Mouse (Mus musculus) midbrain, embryonic 14.5 days (tissue): ENCODE data around the gene Fbxw8. TPM values are rescaled to one million over a fixed set of nuclear protein-coding genes. Genes with fewer than 3 reads are reported as not detected.
A peak's percentile ranks its signal among the peaks of the same experiment; 100 is the strongest.

Source experiments
- ATAC-seq: fragments of 200-750 bp; cut with Nextera tagmentation; 2 replicates; pipeline ENCODE4 v1.8.0; 2017; ENCODE audit warnings: moderate number of reproducible peaks, moderate library complexity; ENCODE audit not compliant: low FRiP score, low TSS enrichment
- DNase-seq: peaks from one replicate; pipeline ENCODE4 v3.0.0-alpha.2; 2015
- H3K27ac ChIP-seq: fragments of 300-500 bp; sonication (generic); replicated peaks from 2 replicates; pipeline ENCODE4 v1.5.1; 2014; ENCODE audit warnings: mild to moderate bottlenecking, low read depth, low read length, moderate library complexity
- H3K27me3 ChIP-seq: fragments of 300-500 bp; sonication (generic); 2 replicates; pipeline ENCODE4 v1.6.1; 2014; ENCODE audit warnings: low read length, control low read depth, mixed read lengths; ENCODE audit not compliant: control insufficient read depth, insufficient read depth
- H3K36me3 ChIP-seq: fragments of 300-500 bp; sonication (generic); 2 replicates; pipeline ENCODE4 v1.6.1; 2014; ENCODE audit warnings: low read length, control low read depth; ENCODE audit not compliant: control insufficient read depth, insufficient read depth
- H3K4me1 ChIP-seq: fragments of 300-500 bp; sonication (generic); 2 replicates; pipeline ENCODE4 v1.6.1; 2014; ENCODE audit warnings: mild to moderate bottlenecking, antibody characterized with exemption, low read length, control low read depth; ENCODE audit not compliant: control insufficient read depth, insufficient read depth
- H3K4me2 ChIP-seq: fragments of 300-500 bp; sonication (generic); 2 replicates; pipeline ENCODE4 v1.6.1; 2014; ENCODE audit warnings: mild to moderate bottlenecking, low read length, moderate library complexity
- H3K4me3 ChIP-seq: fragments of 300-500 bp; sonication (generic); replicated peaks from 2 replicates; pipeline ENCODE4 v1.5.1; 2014; ENCODE audit warnings: low read depth, low read length
- H3K9ac ChIP-seq: fragments of 300-500 bp; sonication (generic); replicated peaks from 2 replicates; pipeline ENCODE4 v1.6.1; 2014; ENCODE audit warnings: mild to moderate bottlenecking, low read length, moderate library complexity
- H3K9me3 ChIP-seq: fragments of 300-500 bp; sonication (generic); 2 replicates; pipeline ENCODE4 v1.6.1; 2016; ENCODE audit warnings: low read length, control low read depth, mixed read lengths; ENCODE audit not compliant: control insufficient read depth
- WGBS: fragments of 180-500 bp; shearing (Covaris S2); extraction: QIAGEN DNeasy Blood & Tissue Kit; methylation state at CpG from one replicate; pipeline ENCODE4 v1.1.7; 2014; 5-methylcytosine and 5-hydroxymethylcytosine counted together
- polyA plus RNA-seq: library from polyadenylated mRNA; unstranded; fragments of >200 nt; fragmentation: Nextera tagmentation; extraction: Ambion mirVana; gene quantifications from 2 replicates; pipeline ENCODE4 v1.2.1, GENCODE M21; 2014

The Fbxw8 gene
- polyA plus RNA-seq, 1 experiment from 2014 or later = 21.4 TPM

- H3K9me3 ChIP-seq = no peaks in the 10 kb centered on the region
- H3K4me1 ChIP-seq = peaks cover 11% of the 10 kb centered on the region; the same call in 1 of the 2 replicates
- WGBS = 64% methylated on average over 3 of the region's 3 CpGs
- H3K4me3 ChIP-seq = no peak overlapping the region
- H3K4me2 ChIP-seq = no peak overlapping the region
- ATAC-seq = no peak
- H3K27ac ChIP-seq = no peak overlapping the region
- no peak overlapping the region for H3K9ac ChIP-seq
- no peaks in the 10 kb centered on the region for H3K27me3 ChIP-seq
- H3K36me3 ChIP-seq = no peaks in the 10 kb centered on the region
- no peak for DNase-seq
These were observed 119.5 kb downstream of the Fbxw8 start for GRCm38 (mm10) chr5:118035786-118036185.

- no peak for ATAC-seq
- DNase-seq = no peak
- Histone ChIP-seq H3K4me3 (no peak overlapping the region), H3K9ac (no peak overlapping the region), H3K4me1 (peaks cover 12% of the 10 kb centered on the region; the same call in 1 of the 2 replicates), H3K36me3 (no peaks in the 10 kb centered on the region), H3K4me2 (no peak overlapping the region), H3K27ac (no peak overlapping the region), H3K27me3 (peaks cover 7% of the 10 kb centered on the region), H3K9me3 (no peaks in the 10 kb centered on the region)
- WGBS = 86% methylated on average over 1 of the region's 1 CpGs
These were observed 120.6 kb downstream of the Fbxw8 start for GRCm38 (mm10) chr5:118034632-118035031.

GRCm38 (mm10) chr5:118033740-118034139, 121.5 kb downstream of the Fbxw8 start:
- peaks cover 11% of the 10 kb centered on the region; the same call in 1 of the 2 replicates for H3K4me1 ChIP-seq

GRCm38 (mm10) chr5:118033328-118033727, 121.9 kb downstream of the Fbxw8 start:
- WGBS = 45% methylated on average over 4 of the region's 4 CpGs
- H3K4me3 ChIP-seq = no peak overlapping the region
- no peak overlapping the region for H3K9ac ChIP-seq
- no peak overlapping the region for H3K4me2 ChIP-seq
- H3K27ac ChIP-seq = no peak overlapping the region
- no peaks in the 10 kb centered on the region for H3K9me3 ChIP-seq
- H3K27me3 ChIP-seq = peaks cover 20% of the 10 kb centered on the region
- DNase-seq (no peak), ATAC-seq (no peak)
- no peaks in the 10 kb centered on the region for H3K36me3 ChIP-seq
- H3K4me1 ChIP-seq = peaks cover 11% of the 10 kb centered on the region; the same call in 1 of the 2 replicates

More at GRCm38 (mm10) chr5:118033740-118034139, 121.5 kb downstream of the Fbxw8 start:
- H3K4me3 ChIP-seq = no peak overlapping the region
- ATAC-seq (no peak), DNase-seq (no peak)
- no peaks in the 10 kb centered on the region for H3K9me3 ChIP-seq
- 74% methylated on average over 6 of the region's 6 CpGs for WGBS
- H3K36me3 ChIP-seq = no peaks in the 10 kb centered on the region
- no peak overlapping the region for H3K27ac ChIP-seq
- H3K27me3 ChIP-seq = peaks cover 16% of the 10 kb centered on the region
- H3K4me2 ChIP-seq = no peak overlapping the region
- no peak overlapping the region for H3K9ac ChIP-seq

- Histone ChIP-seq H3K4me3 (no peak overlapping the region), H3K4me2 (no peak overlapping the region), H3K27ac (no peak overlapping the region), H3K36me3 (no peaks in the 10 kb centered on the region), H3K9ac (no peak overlapping the region), H3K9me3 (no peaks in the 10 kb centered on the region), H3K27me3 (peaks cover 39% of the 10 kb centered on the region), H3K4me1 (peaks cover 15% of the 10 kb centered on the region)
- 46% methylated on average over 4 of the region's 4 CpGs for WGBS
- no peak for ATAC-seq
- no peak for DNase-seq
These were observed 123.8 kb downstream of the Fbxw8 start for GRCm38 (mm10) chr5:118031508-118031907.

GRCm38 (mm10) chr5:118031059-118031458, 124.2 kb downstream of the Fbxw8 start:
- peaks cover 15% of the 10 kb centered on the region for H3K4me1 ChIP-seq
- H3K9me3 ChIP-seq = no peaks in the 10 kb centered on the region
- H3K9ac ChIP-seq = no peak overlapping the region
- H3K27ac ChIP-seq = no peak overlapping the region
- WGBS = 52% methylated on average over 5 of the region's 5 CpGs
- no peak overlapping the region for H3K4me3 ChIP-seq
- H3K36me3 ChIP-seq = no peaks in the 10 kb centered on the region
- no peak for DNase-seq
- H3K27me3 ChIP-seq = peaks cover 43% of the 10 kb centered on the region
- no peak overlapping the region for H3K4me2 ChIP-seq
- ATAC-seq = no peak

GRCm38 (mm10) chr5:118030022-118030675, 125.1 kb downstream of the Fbxw8 start:
- Histone ChIP-seq H3K9me3 (no peaks in the 10 kb centered on the region), H3K27me3 (peaks cover 50% of the 10 kb centered on the region), H3K27ac (no peak overlapping the region), H3K4me1 (peaks cover 15% of the 10 kb centered on the region), H3K36me3 (no peaks in the 10 kb centered on the region), H3K9ac (no peak overlapping the region), H3K4me2 (no peak overlapping the region), H3K4me3 (no peak overlapping the region)
- WGBS = 92% methylated on average over 9 of the region's 9 CpGs
- DNase-seq (no peak), ATAC-seq (no peak)

- H3K4me2 ChIP-seq = peak overlapping the region; percentile 98
- H3K4me1 ChIP-seq = peaks cover 15% of the 10 kb centered on the region
- DNase-seq (peak; percentile 52), ATAC-seq (no peak)
- peak overlapping the region; percentile 19; the same call in 1 of the 2 replicates for H3K4me3 ChIP-seq
- no peaks in the 10 kb centered on the region for H3K36me3 ChIP-seq
- no peaks in the 10 kb centered on the region for H3K9me3 ChIP-seq
- H3K27ac ChIP-seq = no peak overlapping the region
- 4% methylated on average over 10 of the region's 10 CpGs for WGBS
- peaks cover 50% of the 10 kb centered on the region for H3K27me3 ChIP-seq
- 0 out of 2 replicates have a peak overlapping the region, but pooled peaks have one; percentile 16 for H3K9ac ChIP-seq
These were observed 125.8 kb downstream of the Fbxw8 start for GRCm38 (mm10) chr5:118029420-118029819.

GRCm38 (mm10) chr5:118029035-118029408, 126.2 kb downstream of the Fbxw8 start:
- Histone ChIP-seq H3K36me3 (no peaks in the 10 kb centered on the region), H3K4me2 (peak overlapping the region; percentile 98), H3K9ac (0 out of 2 replicates have a peak overlapping the region, but pooled peaks have one; percentile 16), H3K9me3 (no peaks in the 10 kb centered on the region), H3K4me3 (peak overlapping the region; percentile 61; the same call in 1 of the 2 replicates), H3K27me3 (peaks cover 50% of the 10 kb centered on the region), H3K4me1 (peaks cover 15% of the 10 kb centered on the region), H3K27ac (no peak overlapping the region)
- DNase-seq (no peak), ATAC-seq (no peak)
- 10% methylated on average over 12 of the region's 12 CpGs for WGBS
